Mouse (Mus musculus) spleen, adult 2 months (tissue): ENCODE measurements around the gene Fam171a2.

Experiments used
- CTCF ChIP-seq: fragments of 200-500 bp; IDR thresholded peaks from 2 replicates; pipeline ENCODE4 v1.5.1; 2011; ENCODE audit warnings: mild to moderate bottlenecking, inconsistent platforms; ENCODE audit not compliant: insufficient read depth, insufficient read length, insufficient replicate concordance; ENCODE audit errors: extremely low read depth
- POLR2A ChIP-seq: fragments of 200-500 bp; IDR thresholded peaks from 2 replicates; pipeline ENCODE4 v1.6.1; 2011; ENCODE audit warnings: low read depth, low read length, inconsistent platforms

DNA sequence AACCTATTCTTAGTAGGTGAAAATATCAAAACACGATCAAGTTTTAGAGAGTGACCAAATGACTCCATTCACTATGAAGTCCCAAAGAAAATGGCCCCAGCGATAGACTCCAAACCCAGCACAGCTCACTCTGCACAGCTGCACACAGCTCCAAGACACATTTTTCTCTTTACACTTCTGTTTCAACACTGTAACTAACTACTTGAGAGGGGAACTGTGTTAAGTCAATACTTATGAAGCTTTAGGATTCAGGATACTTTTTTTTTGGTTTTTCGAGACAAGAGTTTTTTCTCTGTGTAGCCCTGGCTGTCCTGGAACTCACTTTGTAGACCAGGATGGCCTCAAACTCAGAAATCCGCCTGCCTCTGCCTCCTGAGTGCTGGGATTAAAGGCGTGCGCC lies 47.6 kb upstream of the Fam171a2 start:
- TF ChIP-seq CTCF (no peak), POLR2A (no peak)
